Mouse (Mus musculus) midbrain, embryonic 12.5 days (tissue): Measurements from ENCODE around the gene Cep97. TPM values are rescaled to one million over a fixed set of nuclear protein-coding genes. Genes with fewer than 3 reads are reported as not detected.
"Not testable (repeated sequence)": the region's sequence is repeated elsewhere in the genome, so short reads cannot be mapped to it uniquely, and the experiment has no call there.

Experiments used
- ATAC-seq: fragments of 200-750 bp; cut with Nextera tagmentation; 2 replicates; pipeline ENCODE4 v1.8.0; 2017; ENCODE audit warnings: low read depth, moderate TSS enrichment, moderate library complexity; ENCODE audit not compliant: low FRiP score
- H3K27ac ChIP-seq: fragments of 300-500 bp; sonication (generic); replicated peaks from 2 replicates; pipeline ENCODE4 v1.5.1; 2016; ENCODE audit warnings: mild to moderate bottlenecking
- H3K27me3 ChIP-seq: fragments of 300-500 bp; sonication (generic); 2 replicates; pipeline ENCODE4 v1.6.1; 2016; ENCODE audit warnings: mild to moderate bottlenecking
- H3K36me3 ChIP-seq: fragments of 300-500 bp; sonication (generic); 2 replicates; pipeline ENCODE4 v1.6.1; 2016
- H3K4me1 ChIP-seq: fragments of 300-500 bp; sonication (generic); 2 replicates; pipeline ENCODE4 v1.6.1; 2016
- H3K4me2 ChIP-seq: fragments of 300-500 bp; sonication (generic); replicated peaks from 2 replicates; pipeline ENCODE4 v1.6.1; 2016; ENCODE audit warnings: mild to moderate bottlenecking, moderate library complexity
- H3K4me3 ChIP-seq: fragments of 300-500 bp; sonication (generic); 2 replicates; pipeline ENCODE4 v1.5.1; 2016; ENCODE audit warnings: mild to moderate bottlenecking
- H3K9ac ChIP-seq: fragments of 300-500 bp; sonication (generic); replicated peaks from 2 replicates; pipeline ENCODE4 v1.6.1; 2016; ENCODE audit warnings: mild to moderate bottlenecking, moderate library complexity
- H3K9me3 ChIP-seq: fragments of 300-500 bp; sonication (generic); 2 replicates; pipeline ENCODE4 v1.6.1; 2016; ENCODE audit warnings: mild to moderate bottlenecking
- WGBS: fragments of 180-500 bp; shearing (Covaris S2); methylation state at CpG from one replicate; pipeline ENCODE4 v1.1.7; 2016; 5-methylcytosine and 5-hydroxymethylcytosine counted together
- polyA plus RNA-seq: library from polyadenylated mRNA; unstranded; fragments of >200 nt; fragmentation: Nextera tagmentation; extraction: Ambion mirVana; gene quantifications from 2 replicates; pipeline ENCODE4 v1.2.1, GENCODE M21; 2016

Gene Cep97
- polyA plus RNA-seq, 1 experiment from 2014 or later, result 21.3 TPM

DNA sequence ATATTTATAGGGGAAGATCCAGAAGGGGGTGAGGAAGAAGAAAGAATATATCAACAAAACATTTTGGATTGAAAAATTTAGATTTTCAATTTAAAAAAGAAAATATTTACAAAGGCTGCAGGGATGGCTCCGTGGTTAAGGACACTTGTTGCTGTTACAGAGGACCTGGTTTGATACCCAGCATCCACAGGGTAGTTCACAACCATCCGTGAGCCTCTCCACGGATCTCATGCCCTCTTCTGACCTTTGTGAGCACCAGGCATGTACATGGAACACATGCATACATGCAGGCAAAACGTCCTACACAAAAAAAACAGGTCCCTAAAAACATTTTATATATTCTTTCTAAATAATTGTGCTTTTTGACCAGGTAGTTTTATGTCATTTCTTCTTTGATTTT is 70.8 kb downstream of the Cep97 start:
- no peaks in the 10 kb centered on the region for H3K27me3 ChIP-seq
- ATAC-seq, result 0 out of 2 replicates have a peak, but pooled peaks have one; percentile 59
- H3K9ac ChIP-seq, result no peak overlapping the region
- no peaks in the 10 kb centered on the region for H3K9me3 ChIP-seq
- H3K4me1 ChIP-seq, result no peaks in the 10 kb centered on the region
- no peak overlapping the region for H3K4me3 ChIP-seq
- H3K36me3 ChIP-seq, result peaks cover 8% of the 10 kb centered on the region; the same call in 1 of the 2 replicates
- H3K4me2 ChIP-seq, result no peak overlapping the region
- 63% methylated on average over 4 of the region's 4 CpGs for WGBS
- H3K27ac ChIP-seq, result no peak overlapping the region

- Histone ChIP-seq H3K9me3 (no peaks in the 10 kb centered on the region), H3K4me1 (no peaks in the 10 kb centered on the region), H3K27ac (no peak overlapping the region), H3K9ac (no peak overlapping the region), H3K4me3 (no peak overlapping the region), H3K27me3 (no peaks in the 10 kb centered on the region), H3K36me3 (peaks cover 11% of the 10 kb centered on the region; the same call in 1 of the 2 replicates), H3K4me2 (no peak overlapping the region)
- WGBS, result 26% methylated on average over 7 of the region's 7 CpGs
- peak; percentile 42; the same call in 1 of the 2 replicates for ATAC-seq
Measured at GRCm38 (mm10) chr16:55863149-55863815, 71.4 kb downstream of the Cep97 start.

DNA sequence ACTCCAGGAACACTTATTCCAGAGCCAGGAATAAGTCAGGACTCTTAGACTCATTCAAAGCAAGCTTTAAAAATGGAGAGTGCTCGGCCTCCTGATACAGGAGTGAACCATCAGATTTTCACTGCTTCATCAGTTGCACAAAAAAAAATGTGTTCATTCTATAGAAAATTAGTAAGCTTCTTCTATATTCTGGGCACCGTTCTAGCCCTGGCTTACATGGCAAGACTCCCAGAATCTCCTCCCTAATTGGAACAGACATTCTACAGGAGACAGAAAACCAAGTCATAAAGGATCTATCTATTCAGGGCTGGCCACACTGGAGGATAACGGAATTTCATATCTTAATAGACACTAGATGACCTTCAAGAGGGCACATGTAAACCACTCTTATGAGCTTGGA is 73.6 kb downstream of the Cep97 start:
- Histone ChIP-seq H3K36me3 (peaks cover 15% of the 10 kb centered on the region; the same call in 1 of the 2 replicates), H3K9ac (no peak overlapping the region), H3K4me1 (no peaks in the 10 kb centered on the region), H3K9me3 (no peaks in the 10 kb centered on the region), H3K4me2 (no peak overlapping the region), H3K4me3 (no peak overlapping the region), H3K27me3 (no peaks in the 10 kb centered on the region), H3K27ac (no peak overlapping the region)
- no peak for ATAC-seq
- WGBS, result 95% methylated on average over 3 of the region's 3 CpGs

DNA sequence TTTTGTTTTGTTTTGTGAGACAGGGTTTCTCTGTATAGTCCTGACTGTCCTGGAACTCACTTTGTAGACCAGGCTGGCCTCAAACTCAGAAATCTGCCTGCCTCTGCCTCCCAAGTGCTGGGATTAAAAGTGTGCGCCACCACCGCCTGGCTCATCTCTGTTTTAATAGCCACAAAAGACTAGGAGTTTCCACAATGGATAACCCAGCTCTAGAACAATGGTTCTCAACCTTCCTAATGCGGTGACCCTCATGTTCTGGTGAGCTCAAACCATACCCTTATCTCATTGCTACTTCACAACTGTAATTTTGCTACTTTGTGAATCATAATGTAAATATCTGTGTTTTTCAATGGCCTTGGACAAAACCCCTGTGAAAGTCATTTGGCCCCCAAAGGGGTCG is 75.2 kb downstream of the Cep97 start:
- not testable (repeated sequence) for H3K9ac ChIP-seq, H3K4me2 ChIP-seq, H3K4me3 ChIP-seq, H3K27ac ChIP-seq, H3K9me3 ChIP-seq, H3K4me1 ChIP-seq, ATAC-seq, H3K27me3 ChIP-seq
- peaks cover 15% of the 10 kb centered on the region; the same call in 1 of the 2 replicates for H3K36me3 ChIP-seq
- 93% methylated on average over 4 of the region's 4 CpGs for WGBS

GRCm38 (mm10) chr16:55858465-55858864 is 76.2 kb downstream of the Cep97 start:
- no peak overlapping the region for H3K4me3 ChIP-seq
- no peak overlapping the region for H3K4me2 ChIP-seq
- 0 out of 2 replicates have a peak, but pooled peaks have one; percentile 42 for ATAC-seq
- H3K4me1 ChIP-seq, result no peaks in the 10 kb centered on the region
- 70% methylated on average over 6 of the region's 6 CpGs for WGBS
- peaks cover 15% of the 10 kb centered on the region; the same call in 1 of the 2 replicates for H3K36me3 ChIP-seq
- H3K27me3 ChIP-seq, result no peaks in the 10 kb centered on the region
- no peaks in the 10 kb centered on the region for H3K9me3 ChIP-seq
- no peak overlapping the region for H3K9ac ChIP-seq
- H3K27ac ChIP-seq, result no peak overlapping the region

- Histone ChIP-seq H3K9ac (no peak overlapping the region), H3K4me2 (no peak overlapping the region), H3K4me3 (no peak overlapping the region), H3K27ac (no peak overlapping the region), H3K27me3 (no peaks in the 10 kb centered on the region), H3K36me3 (0 out of 2 replicates have a peak, but pooled peaks cover 7% of the 10 kb centered on the region), H3K4me1 (no peaks in the 10 kb centered on the region), H3K9me3 (no peaks in the 10 kb centered on the region)
- peak; percentile 85 for ATAC-seq
- 57% methylated on average over 19 of the region's 19 CpGs for WGBS
Measured at GRCm38 (mm10) chr16:55852943-55853727, 81.5 kb downstream of the Cep97 start.

- H3K4me1 ChIP-seq, result no peaks in the 10 kb centered on the region
- no peak overlapping the region for H3K4me3 ChIP-seq
- 47% methylated on average over 4 of the region's 4 CpGs for WGBS
Measured at GRCm38 (mm10) chr16:55852515-55852914, 82.1 kb downstream of the Cep97 start.

DNA sequence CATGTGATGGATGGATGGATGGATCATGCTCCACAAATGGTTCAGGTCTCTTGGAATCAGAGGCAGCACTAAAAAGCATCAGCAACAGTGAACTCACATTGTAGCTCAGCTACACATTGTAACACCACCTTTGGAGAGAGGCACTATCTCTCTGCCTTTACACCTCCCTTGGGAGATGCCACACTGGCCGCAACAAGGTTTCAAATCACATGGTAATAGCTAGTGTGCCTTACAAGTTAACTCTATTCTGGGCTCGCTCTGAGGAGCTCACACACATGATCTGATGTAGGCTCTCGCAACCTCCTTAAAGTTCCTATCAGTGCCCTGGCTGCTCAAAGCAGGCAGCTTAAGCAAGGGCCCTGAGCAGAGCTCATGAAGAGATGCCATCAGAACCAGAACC is 84.2 kb downstream of the Cep97 start:
- Histone ChIP-seq H3K27me3 (no peaks in the 10 kb centered on the region), H3K4me2 (no peak overlapping the region), H3K9ac (no peak overlapping the region), H3K27ac (no peak overlapping the region), H3K4me1 (no peaks in the 10 kb centered on the region), H3K36me3 (0 out of 2 replicates have a peak, but pooled peaks cover 3% of the 10 kb centered on the region), H3K9me3 (no peaks in the 10 kb centered on the region), H3K4me3 (no peak overlapping the region)
- WGBS, result 88% methylated on average over 3 of the region's 3 CpGs
- ATAC-seq, result no peak

More at GRCm38 (mm10) chr16:55852515-55852914, 82.1 kb downstream of the Cep97 start:
- H3K9me3 ChIP-seq, result no peaks in the 10 kb centered on the region
- H3K27me3 ChIP-seq, result no peaks in the 10 kb centered on the region
- no peak overlapping the region for H3K27ac ChIP-seq
- no peak overlapping the region for H3K4me2 ChIP-seq
- 0 out of 2 replicates have a peak, but pooled peaks cover 7% of the 10 kb centered on the region for H3K36me3 ChIP-seq
- H3K9ac ChIP-seq, result no peak overlapping the region
- peak; percentile 28; the same call in 1 of the 2 replicates for ATAC-seq

Other genes with a start within 250 kb of the Cep97 start
- 1.5 TPM in 2 replicates for gene Nfkbiz, start 96.0 kb downstream of the Cep97 start, polyA plus RNA-seq
- gene Nxpe3, start 39.6 kb downstream of the Cep97 start, polyA plus RNA-seq, result 1.0 and 1.1 TPM in 2 replicates
- 724 and 726 TPM in 2 replicates for gene Rpl24, start 31.4 kb upstream of the Cep97 start, polyA plus RNA-seq
- 21.5 and 21.6 TPM in 2 replicates for gene Zbtb11, start 39.0 kb upstream of the Cep97 start, polyA plus RNA-seq
- 302 and 320 TPM in 2 replicates for gene Pcnp, start 94.9 kb upstream of the Cep97 start, polyA plus RNA-seq
- gene Trmt10c, start 103.0 kb upstream of the Cep97 start, polyA plus RNA-seq, result 24.5 and 26.1 TPM in 2 replicates
- 52.6 and 56.5 TPM in 2 replicates for gene Senp7, start 113.5 kb upstream of the Cep97 start, polyA plus RNA-seq